Mouse (Mus musculus) MN1 (cell line): Measurements from ENCODE around the gene Pitpnm2.

ENCODE experiments used
- DNase-seq: peaks from one replicate; pipeline ENCODE4 v3.0.0-alpha.2; 2016; ENCODE audit warnings: low spot score

Gene Pitpnm2

DNA sequence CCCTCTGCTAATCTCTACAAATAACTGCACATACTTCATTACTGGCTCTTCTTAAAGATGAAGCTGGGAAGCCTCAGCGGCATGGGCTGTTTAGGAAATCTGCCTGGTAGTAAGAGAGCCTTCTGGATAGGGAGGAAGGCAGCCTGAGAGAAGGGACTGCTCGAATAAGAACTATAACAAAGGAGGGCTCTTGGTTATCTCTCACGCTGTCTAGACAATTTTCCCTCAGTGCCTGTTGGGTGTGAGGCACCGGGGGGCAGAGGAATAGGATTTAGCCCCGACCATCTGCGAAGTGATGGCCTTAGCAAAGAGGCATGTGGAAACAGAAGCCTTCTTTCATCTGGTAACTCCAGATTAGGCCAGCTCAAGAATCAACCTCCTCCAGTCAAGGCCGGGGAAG lies 2.3 kb downstream of the Pitpnm2 start:
- DNase-seq = no peak

DNA sequence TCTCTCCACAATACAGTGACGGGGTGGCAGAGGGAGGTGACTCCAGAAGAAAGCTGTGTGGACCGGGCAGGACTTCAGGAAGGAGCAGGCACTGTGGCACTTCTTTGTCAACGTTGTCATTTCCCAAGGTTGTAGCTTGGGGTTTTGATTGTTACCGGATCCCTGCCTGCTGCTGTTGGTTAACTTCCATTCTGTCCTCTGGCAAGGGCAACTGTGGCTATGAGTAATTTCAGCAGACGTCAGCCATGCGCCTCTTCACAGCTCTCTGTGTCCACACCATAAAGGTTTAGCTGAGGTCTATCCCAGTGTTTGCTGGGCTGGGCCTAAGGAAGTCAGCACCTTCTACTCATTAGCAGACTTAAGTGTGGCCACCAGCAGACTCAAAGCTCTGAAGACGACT lies 4.7 kb downstream of the Pitpnm2 start:
- no peak for DNase-seq

DNA sequence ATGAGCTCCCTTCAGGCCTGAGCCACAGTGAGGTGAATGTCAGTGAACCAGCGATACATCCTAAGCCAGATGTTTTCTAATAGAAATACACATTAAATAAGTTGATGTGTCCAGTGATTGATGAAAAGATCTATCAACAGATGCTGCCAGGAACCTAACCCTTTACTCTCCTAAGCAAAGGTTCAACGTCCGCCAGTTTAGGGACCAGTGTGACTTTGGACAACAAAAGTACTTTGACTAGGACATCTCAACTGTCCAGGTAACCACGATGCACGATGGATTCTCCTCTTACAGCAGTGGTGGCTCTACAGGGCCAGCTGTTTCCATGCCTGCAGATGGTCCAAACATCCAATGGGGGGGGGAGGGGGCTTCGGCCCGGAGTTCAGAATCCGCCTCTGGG lies 5.1 kb downstream of the Pitpnm2 start:
- no peak for DNase-seq

DNA sequence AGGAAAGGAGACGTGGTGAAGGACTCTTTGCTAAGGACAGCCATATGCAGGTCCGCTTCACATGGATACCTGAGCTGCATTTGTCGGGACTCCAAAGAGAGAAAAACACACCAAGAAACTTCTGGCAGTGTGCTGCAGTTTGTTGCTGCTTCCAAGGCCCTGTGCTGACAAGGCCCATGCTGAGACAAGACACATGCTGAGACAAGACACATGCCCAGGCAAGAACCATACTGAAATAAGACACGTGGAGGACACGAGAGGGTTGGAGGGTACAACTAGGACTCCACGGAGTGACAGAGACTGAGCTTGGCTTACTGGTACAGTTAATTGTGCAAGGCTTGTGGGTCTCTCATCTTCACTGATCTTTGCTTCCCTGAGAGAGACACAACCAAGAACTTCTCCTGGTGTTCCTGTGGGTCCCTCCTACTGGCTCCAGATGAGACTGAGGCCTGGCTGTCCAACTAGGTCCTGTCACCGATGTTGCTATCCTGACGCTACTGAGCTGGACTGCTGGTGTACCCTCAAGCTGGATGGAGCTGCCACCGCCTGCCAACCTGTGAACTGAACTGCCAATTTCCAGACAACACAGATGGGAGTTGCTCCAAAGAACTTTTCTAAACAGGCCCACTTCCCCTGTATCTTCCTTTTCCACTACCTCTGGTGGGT lies 6.2 kb downstream of the Pitpnm2 start:
- DNase-seq = no peak

DNA sequence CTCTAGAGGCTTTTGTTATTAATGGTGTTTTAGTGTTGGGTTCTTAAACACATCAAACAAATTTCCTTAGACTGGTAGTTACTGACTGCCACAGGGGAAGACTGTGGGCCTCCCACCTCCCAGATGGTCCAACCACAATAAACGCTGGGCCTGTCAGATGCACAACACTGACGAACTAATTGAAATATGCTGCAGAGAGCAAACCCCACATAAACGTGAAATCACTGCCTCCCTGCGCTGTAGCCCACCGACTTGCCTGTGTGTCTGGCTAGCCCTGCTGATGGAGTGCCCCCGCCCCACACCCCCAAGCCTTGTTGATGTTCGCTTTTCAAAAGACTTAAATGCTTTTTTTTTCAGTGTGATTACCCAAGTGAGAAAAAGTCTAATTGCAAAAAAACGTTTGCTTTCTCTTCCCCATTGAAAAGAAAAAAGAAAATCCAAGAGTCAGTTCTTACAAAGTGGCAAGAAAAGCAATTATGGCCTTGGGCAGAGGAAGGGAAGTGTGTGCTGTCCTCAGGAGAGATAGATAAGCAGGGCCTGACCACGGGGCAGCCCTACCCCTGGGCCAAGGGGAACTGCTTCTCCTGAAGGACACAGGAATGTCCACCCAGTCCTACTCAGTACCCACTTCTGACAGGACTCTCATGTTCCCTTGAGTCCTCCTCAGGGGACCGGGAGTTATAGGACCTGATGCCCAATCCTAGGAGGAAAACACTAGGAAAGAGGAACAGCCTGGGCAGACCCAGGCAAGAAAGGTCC lies 7.7 kb downstream of the Pitpnm2 start:
- no peak for DNase-seq

DNA sequence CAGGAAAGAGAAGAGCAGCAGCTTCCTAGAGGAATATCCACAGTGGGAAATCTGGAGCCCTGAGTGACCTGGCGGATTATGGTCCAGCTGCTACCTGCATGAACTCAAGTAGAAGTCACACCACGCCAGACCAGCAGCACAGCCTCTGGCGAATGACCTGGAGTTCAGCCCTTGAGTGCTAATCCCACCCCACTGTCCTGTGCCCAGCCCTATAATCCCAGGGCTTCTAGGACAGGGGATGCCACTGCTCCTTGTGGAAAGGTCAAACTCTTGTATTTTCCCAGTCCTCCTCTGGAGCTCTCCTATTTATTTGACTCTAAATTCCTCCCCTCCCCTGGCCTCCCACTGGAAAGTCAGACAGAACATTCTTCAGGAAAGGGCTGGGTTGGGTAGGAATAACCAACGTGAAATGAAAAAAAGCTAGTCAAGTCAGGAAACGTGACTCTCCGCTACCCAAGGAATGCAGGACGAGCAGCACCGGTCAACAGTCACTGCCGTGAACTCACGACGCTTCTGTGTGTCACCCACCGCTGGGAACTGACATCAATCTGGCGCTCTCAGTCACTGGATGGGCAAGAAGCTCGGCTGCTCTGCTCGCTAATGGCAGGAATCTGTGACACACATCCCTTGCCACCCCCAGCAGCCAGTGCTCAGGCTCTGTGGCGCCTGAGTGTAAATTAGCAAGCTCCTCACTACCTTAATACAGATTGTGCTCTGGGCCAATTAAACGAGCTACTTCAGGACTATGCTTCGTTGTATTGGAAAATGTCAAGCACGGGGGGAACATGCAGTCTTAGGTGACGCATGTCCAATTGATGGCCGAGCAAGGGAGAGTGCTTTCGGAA lies 8.5 kb downstream of the Pitpnm2 start:
- no peak for DNase-seq

DNA sequence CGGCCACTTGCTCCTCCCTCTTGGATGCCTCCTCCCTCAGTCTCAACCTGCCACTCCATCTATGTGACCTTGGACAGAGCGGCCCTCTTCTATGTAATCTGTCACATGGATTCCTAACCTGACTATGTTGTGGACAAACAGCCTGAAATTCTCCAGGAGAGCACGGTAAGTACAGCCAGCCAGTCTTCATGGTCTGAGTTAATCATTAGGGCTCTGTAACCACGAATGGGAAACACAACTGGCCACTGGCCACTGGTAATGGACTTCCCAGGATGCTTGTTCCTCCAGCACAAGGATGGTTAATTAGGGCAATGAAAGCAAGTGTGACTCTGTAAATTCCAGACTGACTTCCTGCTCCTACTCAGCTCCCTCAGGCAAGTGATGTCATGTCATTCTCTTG lies 13.4 kb downstream of the Pitpnm2 start:
- DNase-seq = no peak

DNA sequence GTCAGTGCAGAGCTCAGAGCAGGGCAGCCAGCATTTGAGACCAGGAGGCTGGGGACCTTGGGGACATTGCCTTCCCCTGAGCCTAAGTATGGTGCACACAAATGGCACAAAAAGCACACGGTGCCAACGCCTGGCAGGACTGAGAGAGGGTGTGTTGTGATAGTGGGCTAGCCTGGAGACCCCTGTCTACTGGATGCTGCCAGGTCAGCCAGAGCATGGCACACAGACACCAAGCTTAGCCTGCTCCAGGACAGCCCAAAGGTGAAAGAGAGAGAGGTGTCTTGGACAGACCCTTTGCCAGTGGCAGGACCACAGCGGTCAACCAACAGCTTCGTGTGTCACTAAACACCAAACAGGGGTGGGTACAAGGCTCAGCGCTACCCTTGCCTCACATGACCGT lies 14.8 kb downstream of the Pitpnm2 start:
- DNase-seq = no peak

DNA sequence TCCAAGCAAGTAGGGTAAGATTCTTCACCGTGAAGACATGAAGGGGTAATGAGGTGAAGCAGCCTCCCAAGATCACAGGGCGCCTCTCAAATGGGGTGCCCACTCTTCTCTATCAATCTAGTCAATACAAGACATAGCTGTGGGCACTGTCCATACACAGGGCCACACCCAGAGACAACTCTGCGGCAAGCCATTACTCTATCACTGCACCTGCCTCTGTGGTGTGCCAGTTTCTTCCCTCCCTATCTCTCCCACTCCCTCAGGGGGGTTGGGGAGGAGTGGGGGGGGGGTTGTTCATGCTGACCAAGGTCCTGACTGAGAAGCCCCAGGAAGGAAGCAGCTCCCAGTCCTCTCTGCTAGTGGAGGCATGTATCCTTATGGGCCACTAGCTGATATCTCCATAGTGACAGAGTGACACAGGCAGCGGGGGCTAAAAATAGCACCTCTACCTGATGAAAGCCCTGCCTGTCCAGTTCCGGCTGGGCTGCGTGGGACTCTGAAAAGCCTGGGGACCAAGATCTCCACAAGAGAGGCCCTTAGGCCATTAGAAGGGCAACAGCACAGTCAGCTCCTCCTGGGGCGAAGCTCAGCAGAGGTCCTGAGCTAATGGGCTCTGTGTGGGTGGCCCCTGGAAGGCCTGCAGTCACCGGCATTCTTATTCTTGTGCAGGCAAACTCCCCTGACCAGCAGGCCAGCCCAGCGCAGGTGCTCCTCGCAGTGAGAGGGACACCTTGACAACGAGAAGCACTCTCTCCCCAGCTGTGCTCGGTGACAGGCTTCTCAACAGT lies 15.5 kb downstream of the Pitpnm2 start:
- no peak for DNase-seq

DNA sequence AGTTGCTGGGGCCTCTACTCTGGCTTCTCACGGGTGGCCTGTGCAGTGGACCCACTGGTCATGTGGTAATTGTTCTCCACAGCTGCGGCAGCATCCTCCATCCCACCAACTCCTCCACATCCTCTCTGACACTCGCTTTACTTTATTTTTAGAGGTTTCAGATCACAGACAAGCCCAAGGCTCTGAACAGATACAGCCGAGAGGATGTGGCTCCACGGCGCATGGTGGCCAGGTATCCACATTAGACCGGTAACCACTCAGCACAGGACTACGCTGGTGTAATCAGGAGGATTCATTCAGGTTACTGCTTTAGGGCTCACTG lies 16.5 kb downstream of the Pitpnm2 start:
- no peak for DNase-seq

DNA sequence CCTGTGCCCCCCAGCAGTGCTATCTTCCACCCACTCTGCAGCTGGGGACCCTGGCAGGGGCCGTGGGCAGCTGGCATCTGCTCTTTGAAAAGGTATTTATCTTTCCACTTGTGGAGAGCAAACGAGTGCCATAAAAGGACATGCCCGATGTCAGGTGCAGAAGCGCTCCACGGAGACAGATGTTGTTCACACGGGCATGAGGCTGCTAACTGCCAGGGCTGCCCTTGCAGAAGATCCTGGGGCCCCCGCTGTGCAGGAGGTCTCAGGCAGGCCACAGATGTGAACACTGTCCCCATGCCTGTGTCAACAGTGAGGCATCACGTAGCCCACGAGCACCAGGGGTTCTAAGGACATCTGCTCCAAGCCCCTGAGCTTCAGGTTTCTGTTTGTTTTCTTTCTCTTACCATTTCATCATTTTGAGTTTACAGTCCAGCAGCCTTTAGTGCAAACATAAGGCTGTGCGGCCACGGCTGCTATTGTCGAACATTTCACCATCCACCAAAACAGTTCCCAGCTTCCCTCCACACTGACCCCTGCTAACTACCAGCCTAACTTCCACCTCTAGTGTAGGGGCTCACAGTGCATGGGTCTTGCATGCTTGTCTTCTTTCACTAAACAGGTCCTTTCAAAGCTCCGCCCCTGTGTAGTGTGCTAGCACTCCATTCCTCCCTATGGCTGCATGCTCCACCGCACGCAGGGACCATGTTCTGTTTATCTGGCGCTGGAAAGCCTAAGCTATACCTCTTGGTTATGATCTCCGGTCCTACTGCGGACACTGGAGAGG lies 17.0 kb downstream of the Pitpnm2 start:
- no peak for DNase-seq

DNA sequence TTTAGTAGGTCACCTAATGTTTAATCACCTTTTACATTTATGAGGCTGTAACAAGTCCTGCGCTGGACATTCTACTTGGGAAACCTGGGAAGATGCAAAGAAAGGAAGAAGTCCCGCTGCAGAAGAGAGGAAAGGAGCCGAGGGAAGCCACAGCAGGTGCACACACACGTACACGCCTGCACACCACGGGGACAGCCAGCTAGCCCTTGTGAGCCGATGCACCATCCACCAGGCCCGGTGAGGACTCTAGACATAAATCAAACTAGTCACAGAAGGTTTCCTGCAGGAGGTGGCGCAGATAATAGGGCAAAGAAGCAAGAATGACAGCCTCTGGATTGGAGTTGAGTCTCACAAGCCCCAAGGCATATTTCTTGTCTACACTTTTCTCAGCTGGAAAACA lies 19.1 kb downstream of the Pitpnm2 start:
- DNase-seq = no peak

DNA sequence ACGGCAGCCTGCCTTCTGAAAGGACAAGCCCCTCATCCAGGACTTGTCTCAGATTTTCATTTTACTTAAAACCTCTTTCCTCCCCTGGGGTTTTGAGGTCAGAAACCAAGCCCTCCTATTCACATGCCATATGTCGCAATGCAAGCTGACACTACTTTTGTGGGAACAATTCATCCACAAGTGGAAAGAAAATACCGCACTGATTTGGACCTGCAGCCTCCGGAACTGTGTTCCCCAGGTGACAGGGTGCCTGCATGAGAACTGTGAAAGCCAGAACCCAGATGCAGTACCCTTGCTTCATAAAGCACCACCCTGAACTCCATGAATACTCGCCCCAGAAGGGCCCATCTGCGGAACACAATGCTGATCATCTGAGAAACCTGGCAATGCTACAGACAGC lies 22.4 kb downstream of the Pitpnm2 start:
- DNase-seq = no peak

DNA sequence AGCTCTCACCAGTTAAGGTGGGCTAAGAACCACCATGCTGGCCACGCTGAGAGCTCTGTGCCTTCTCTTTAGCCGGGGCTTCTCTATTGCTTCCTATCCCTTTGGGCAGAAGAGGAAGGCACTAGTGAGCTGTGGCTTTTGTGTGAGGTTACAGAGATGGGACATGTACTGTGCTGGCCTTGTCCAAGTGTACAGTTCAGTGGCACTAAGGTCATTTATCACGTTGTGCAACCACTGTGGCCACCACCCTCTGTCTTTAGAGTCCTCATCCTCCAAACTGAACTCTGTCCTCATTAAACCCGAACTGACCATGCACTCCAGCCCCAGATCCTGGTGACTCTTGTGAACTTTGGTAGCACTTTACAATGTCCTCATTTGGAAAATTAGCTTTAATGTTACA lies 23.1 kb downstream of the Pitpnm2 start:
- DNase-seq = no peak

DNA sequence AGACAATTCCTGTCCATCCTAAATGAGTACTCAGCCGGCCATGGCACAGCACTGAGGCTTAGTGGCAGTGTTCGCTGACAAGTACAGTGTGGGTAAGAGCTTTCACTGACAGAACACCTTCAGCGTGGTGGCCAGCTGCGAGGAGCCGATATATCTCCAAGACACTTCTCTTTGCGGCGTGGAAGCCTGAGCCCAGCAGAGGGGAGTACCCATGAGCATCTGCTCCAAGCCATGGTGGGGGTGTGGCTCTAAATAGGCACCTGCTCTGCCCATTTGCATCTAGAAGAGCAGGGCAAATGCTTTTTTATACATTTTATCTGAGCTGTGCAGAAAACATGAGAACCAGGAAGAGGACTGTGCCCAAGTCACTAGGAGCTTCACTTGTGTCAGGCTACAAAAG lies 23.7 kb downstream of the Pitpnm2 start:
- DNase-seq = no peak

DNA sequence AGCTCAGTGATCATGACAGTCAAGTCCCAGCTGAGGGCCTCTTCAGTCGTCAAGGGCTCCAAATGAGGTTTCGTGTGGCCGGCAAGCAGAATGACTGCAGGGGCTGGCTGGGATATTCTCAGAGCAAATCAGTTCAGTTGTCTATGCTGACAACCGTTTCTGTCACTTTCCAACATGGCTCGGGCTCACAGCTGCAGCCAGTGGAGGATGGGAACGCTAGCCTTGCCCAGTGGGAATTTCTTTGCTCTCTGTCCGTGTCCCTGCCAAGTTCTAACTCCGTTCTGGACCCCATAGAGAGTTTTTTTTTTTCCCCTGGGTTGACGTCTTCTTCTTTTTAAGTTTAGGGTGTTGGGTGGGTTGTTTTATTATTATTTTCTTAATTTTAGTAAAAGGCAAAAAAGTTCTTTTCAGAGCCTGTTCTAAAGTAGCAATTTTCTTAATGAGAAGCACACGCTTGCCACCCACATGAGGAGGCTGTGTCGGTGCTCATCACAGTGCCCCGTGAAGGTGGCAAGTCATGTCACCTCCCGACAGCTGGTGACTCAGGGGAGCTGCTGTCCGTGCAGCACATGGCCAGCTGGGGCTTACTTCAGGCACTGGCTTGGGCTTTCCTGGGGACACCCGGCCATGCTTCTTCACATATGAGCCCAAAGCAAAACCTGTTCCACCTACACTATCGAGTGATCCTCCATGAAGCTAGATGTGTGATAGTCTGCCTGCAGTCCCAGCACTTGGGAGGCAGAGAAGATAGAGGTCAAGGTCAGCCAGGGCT lies 25.1 kb downstream of the Pitpnm2 start:
- no peak for DNase-seq

DNA sequence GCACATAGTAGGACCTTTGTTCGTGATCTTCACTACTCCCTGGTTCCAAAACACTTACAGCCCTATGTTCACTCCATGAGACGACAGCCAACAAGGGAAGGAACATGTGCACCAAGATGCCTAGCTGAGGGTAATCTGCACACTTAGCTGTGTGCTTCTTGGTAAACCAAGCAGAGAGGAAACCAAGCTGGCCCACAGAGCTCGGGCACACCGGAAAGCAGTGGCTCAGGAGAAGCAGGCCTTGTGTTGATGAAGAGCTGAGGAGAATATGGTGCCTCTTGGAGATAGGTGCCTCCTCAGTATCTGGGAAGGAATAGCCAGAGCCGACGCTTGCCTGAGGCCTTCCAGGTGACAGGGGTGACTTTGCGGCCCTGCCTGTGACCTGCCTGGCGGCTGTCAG lies 26.0 kb downstream of the Pitpnm2 start:
- no peak for DNase-seq

DNA sequence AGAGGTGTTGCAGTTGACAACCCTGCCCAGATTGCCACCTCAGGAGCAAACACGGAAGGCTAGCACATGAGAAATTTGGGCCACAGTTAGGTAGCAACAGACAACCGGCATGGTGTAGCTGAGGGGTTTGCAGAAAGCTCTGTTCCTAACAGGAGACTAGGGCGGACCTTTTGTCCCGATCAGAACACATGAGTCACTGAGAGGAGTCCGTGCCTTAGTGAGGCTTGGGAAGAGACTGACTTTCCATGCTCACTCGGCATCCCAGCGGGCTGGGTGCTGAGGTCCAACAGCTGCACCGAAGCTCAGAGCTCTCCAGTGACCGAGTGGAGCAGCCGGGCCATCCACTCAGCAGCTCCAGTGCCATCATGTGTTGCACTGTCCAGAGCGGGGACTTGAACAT lies 26.9 kb downstream of the Pitpnm2 start:
- no peak for DNase-seq

DNA sequence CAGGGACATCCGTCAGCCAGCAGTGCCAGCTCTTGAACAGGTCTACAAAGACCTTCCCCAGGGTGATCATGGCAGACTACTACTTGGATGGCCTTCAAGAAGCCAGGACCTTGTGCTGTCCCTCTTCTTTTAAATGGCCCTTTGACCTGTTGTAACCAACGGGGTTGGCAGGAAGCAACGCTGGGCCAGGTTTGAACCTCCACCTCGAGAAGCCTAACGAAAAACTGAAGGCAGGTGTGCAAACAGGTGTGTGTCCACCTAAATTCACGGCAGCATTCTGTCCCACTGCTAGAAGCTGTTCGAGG lies 27.9 kb downstream of the Pitpnm2 start:
- no peak for DNase-seq

DNA sequence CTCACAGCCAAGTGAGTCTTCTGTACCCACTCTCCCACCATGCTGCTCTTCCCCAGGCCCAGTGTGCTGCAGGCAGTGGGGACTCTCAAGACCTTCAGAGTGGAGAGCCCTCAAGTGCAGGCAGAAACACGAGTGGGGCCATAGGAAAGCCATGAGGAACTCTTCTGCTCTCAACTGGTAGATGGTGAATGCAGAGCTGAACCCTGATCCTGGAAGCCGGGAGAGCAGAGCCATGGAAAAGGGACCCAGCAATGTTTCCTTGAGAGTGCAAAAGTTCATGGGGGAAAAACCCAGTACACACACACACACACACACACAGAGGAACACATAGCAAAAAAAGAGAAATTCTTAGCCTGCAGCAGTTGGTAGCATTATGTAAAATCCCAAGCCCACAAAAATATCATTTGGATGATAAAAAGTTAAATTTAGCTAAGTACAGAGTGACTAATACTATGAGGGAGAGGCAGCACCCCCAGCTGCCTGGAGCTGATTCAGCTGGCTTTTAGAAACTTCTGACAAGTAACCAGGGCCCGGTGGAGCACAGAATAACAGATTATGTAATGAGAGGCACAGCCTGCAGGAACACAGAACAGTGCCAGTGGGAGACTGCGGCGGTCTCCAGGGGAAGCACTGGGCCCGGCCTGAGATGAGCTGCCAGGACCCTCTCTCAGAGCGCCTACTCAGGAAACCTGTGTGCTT lies 28.4 kb downstream of the Pitpnm2 start:
- DNase-seq = no peak
